Mouse (Mus musculus) liver, embryonic 14.5 days (tissue): ENCODE data around the gene Ctnna2. TPM values are rescaled to one million over a fixed set of nuclear protein-coding genes. Genes with fewer than 3 reads are reported as not detected.

Experiments used
- ATAC-seq: fragments of 200-750 bp; cut with Nextera tagmentation; 2 replicates; pipeline ENCODE4 v1.8.0; 2017; ENCODE audit warnings: moderate number of reproducible peaks, mild to moderate bottlenecking, moderate library complexity; ENCODE audit not compliant: insufficient read depth
- DNase-seq, 3 experiments: peaks; one replicate each; pipeline ENCODE4 v3.0.0-alpha.2; 2012 to 2013; ENCODE audit warnings: low read depth in 3 of 3, low spot score in 3 of 3
- H3K27ac ChIP-seq: fragments of 300-500 bp; sonication (generic); 2 replicates; pipeline ENCODE4 v1.5.1; 2014; ENCODE audit warnings: moderate library complexity, mild to moderate bottlenecking, control low read depth, inconsistent platforms
- H3K27me3 ChIP-seq: fragments of 300-500 bp; sonication (generic); 2 replicates; pipeline ENCODE4 v1.6.1; 2014; ENCODE audit warnings: mild to moderate bottlenecking, low read length, moderate library complexity; ENCODE audit not compliant: control insufficient read depth, insufficient read depth
- H3K36me3 ChIP-seq: fragments of 300-500 bp; sonication (generic); replicated peaks from 2 replicates; pipeline ENCODE4 v1.6.1; 2014; ENCODE audit warnings: low read depth; ENCODE audit not compliant: control insufficient read depth, insufficient read depth
- H3K4me1 ChIP-seq, 2 experiments: fragments of 200-500 bp in 1 of 2; fragments of 300-500 bp in 1 of 2; sonication (generic) in 1 of 2; replicated peaks; 2 replicates each; pipeline ENCODE4 v1.6.1; 2012 to 2014; ENCODE audit warnings: antibody characterized with exemption in 1 of 2, inconsistent platforms in 1 of 2, low read length in 1 of 2; ENCODE audit not compliant: control insufficient read depth in 2 of 2, insufficient read depth in 2 of 2
- H3K4me2 ChIP-seq: fragments of 300-500 bp; sonication (generic); 2 replicates; pipeline ENCODE4 v1.6.1; 2014; ENCODE audit warnings: low read depth, mild to moderate bottlenecking, control low read depth, moderate library complexity
- H3K4me3 ChIP-seq, 2 experiments: fragments of 200-500 bp in 1 of 2; fragments of 300-500 bp in 1 of 2; sonication (generic) in 1 of 2; 2 replicates each; pipeline ENCODE4 v1.5.1; 2012 to 2014; ENCODE audit warnings: low read depth in 2 of 2, low read length in 2 of 2, mild to moderate bottlenecking in 2 of 2, control low read depth in 1 of 2, inconsistent platforms in 1 of 2, moderate library complexity in 1 of 2; ENCODE audit not compliant: insufficient read depth in 1 of 2
- H3K9ac ChIP-seq: fragments of 300-500 bp; sonication (generic); replicated peaks from 2 replicates; pipeline ENCODE4 v1.6.1; 2014; ENCODE audit warnings: mild to moderate bottlenecking, control low read depth, moderate library complexity
- H3K9me3 ChIP-seq: fragments of 300-500 bp; sonication (generic); 2 replicates; pipeline ENCODE4 v1.6.1; 2016; ENCODE audit warnings: low read length, mixed read lengths; ENCODE audit not compliant: control insufficient read depth
- CTCF ChIP-seq: IDR thresholded peaks from 2 replicates; pipeline ENCODE4 v1.5.1; 2016; ENCODE audit warnings: antibody characterized with exemption, low read depth, control low read depth
- EP300 ChIP-seq: IDR thresholded peaks from 2 replicates; pipeline ENCODE4 v1.6.1; 2016; ENCODE audit warnings: antibody characterized with exemption, low read depth
- whole genome bisulfite sequencing: fragments of 180-500 bp; shearing (Covaris S2); extraction: QIAGEN DNeasy Blood & Tissue Kit; methylation state at CpG from one replicate; pipeline ENCODE4 v1.1.7; 2014; ENCODE audit not compliant: insufficient replicate concordance; 5-methylcytosine and 5-hydroxymethylcytosine counted together
- polyA plus RNA-seq, 2 experiments: library from polyadenylated mRNA; depleted of rRNA in 1 of 2; stranded (reverse) in 1 of 2; unstranded in 1 of 2; fragments of >200 nt; fragmentation: Nextera tagmentation in 1 of 2; extraction: Ambion mirVana in 1 of 2; gene quantifications; 2 replicates each; pipeline versions ENCODE4 v1.2.1 to v1.2.3; 2012 to 2014

Ctnna2 gene
- polyA plus RNA-seq, 2 experiments = 0.08 to 0.14 TPM

GRCm38 (mm10) chr6:76981651-76982050, 997.8 kb downstream of the Ctnna2 start:
- H3K4me3 ChIP-seq = no peak overlapping the region
- no peaks in the 10 kb centered on the region for H3K36me3 ChIP-seq
- H3K27me3 ChIP-seq = no peaks in the 10 kb centered on the region
- WGBS = 36% methylated on average over 1 of the region's 1 CpGs
- H3K9ac ChIP-seq = no peak overlapping the region
- DNase-seq (no peak), ATAC-seq (no peak)
- H3K4me1 ChIP-seq = no peaks in the 10 kb centered on the region
- no peaks in the 10 kb centered on the region for H3K9me3 ChIP-seq
- no peak overlapping the region for H3K4me2 ChIP-seq
- TF ChIP-seq EP300 (no peak), CTCF (no peak)
- H3K27ac ChIP-seq = no peak overlapping the region

GRCm38 (mm10) chr6:76979247-76979850, 1000.1 kb downstream of the Ctnna2 start:
- no peak overlapping the region for H3K27ac ChIP-seq
- no peaks in the 10 kb centered on the region for H3K9me3 ChIP-seq
- DNase-seq (no peak), ATAC-seq (no peak)
- H3K36me3 ChIP-seq = no peaks in the 10 kb centered on the region
- TF ChIP-seq CTCF = no peak
- no peak for TF ChIP-seq EP300
- H3K4me2 ChIP-seq = no peak overlapping the region
- H3K27me3 ChIP-seq = no peaks in the 10 kb centered on the region
- WGBS = 59% methylated on average over 5 of the region's 5 CpGs
- no peak overlapping the region for H3K9ac ChIP-seq
- no peaks in the 10 kb centered on the region for H3K4me1 ChIP-seq
- H3K4me3 ChIP-seq = no peak overlapping the region

GRCm38 (mm10) chr6:76977817-76978216, 1001.7 kb downstream of the Ctnna2 start:
- no peak overlapping the region for H3K27ac ChIP-seq
- H3K4me3 ChIP-seq = no peak overlapping the region
- 24% methylated on average over 3 of the region's 3 CpGs for WGBS
- H3K4me2 ChIP-seq = no peak overlapping the region
- H3K4me1 ChIP-seq = no peaks in the 10 kb centered on the region
- ATAC-seq (no peak), DNase-seq (no peak)
- H3K9me3 ChIP-seq = no peaks in the 10 kb centered on the region
- no peaks in the 10 kb centered on the region for H3K36me3 ChIP-seq
- TF ChIP-seq CTCF (no peak), EP300 (no peak)
- no peak overlapping the region for H3K9ac ChIP-seq
- no peaks in the 10 kb centered on the region for H3K27me3 ChIP-seq

GRCm38 (mm10) chr6:76974297-76974696, 1005.2 kb downstream of the Ctnna2 start:
- 43% methylated on average over 1 of the region's 1 CpGs for WGBS

GRCm38 (mm10) chr6:76964998-76965432, 1014.5 kb downstream of the Ctnna2 start:
- no peaks in the 10 kb centered on the region for H3K36me3 ChIP-seq
- H3K27me3 ChIP-seq = no peaks in the 10 kb centered on the region
- H3K4me1 ChIP-seq = no peaks in the 10 kb centered on the region
- ATAC-seq = no peak
- 66% methylated on average over 5 of the region's 5 CpGs for WGBS
- no peak overlapping the region for H3K4me3 ChIP-seq
- no peak for TF ChIP-seq CTCF
- no peak for TF ChIP-seq EP300
- H3K4me2 ChIP-seq = no peak overlapping the region
- DNase-seq = no peak
- H3K27ac ChIP-seq = no peak overlapping the region
- H3K9ac ChIP-seq = no peak overlapping the region
- no peaks in the 10 kb centered on the region for H3K9me3 ChIP-seq

More at GRCm38 (mm10) chr6:76974297-76974696, 1005.2 kb downstream of the Ctnna2 start:
- H3K4me1 ChIP-seq = no peaks in the 10 kb centered on the region
- TF ChIP-seq CTCF (no peak), EP300 (no peak)
- DNase-seq (no peak), ATAC-seq (no peak)
- H3K9ac ChIP-seq = no peak overlapping the region
- H3K9me3 ChIP-seq = no peaks in the 10 kb centered on the region
- no peak overlapping the region for H3K27ac ChIP-seq
- no peaks in the 10 kb centered on the region for H3K27me3 ChIP-seq
- H3K4me3 ChIP-seq = no peak overlapping the region
- no peak overlapping the region for H3K4me2 ChIP-seq
- no peaks in the 10 kb centered on the region for H3K36me3 ChIP-seq
